Mouse (Mus musculus) CD4-positive, CD25-positive, alpha-beta regulatory T cell, adult 4 months (primary cell): ENCODE results near the gene Gm5142. TPM values are rescaled to one million over a fixed set of nuclear protein-coding genes. Genes with fewer than 3 reads are reported as not detected.

ENCODE experiments used
- ATAC-seq: one replicate; pipeline ENCODE4 v1.8.0; 2017
- polyA plus RNA-seq, 2 experiments: library from polyadenylated mRNA; unstranded; fragments of 100-300 nt; shearing (Covaris generic); gene quantifications; one replicate each; pipeline ENCODE4 v1.2.1; 2017

The Gm5142 gene
- polyA plus RNA-seq: not detected

DNA sequence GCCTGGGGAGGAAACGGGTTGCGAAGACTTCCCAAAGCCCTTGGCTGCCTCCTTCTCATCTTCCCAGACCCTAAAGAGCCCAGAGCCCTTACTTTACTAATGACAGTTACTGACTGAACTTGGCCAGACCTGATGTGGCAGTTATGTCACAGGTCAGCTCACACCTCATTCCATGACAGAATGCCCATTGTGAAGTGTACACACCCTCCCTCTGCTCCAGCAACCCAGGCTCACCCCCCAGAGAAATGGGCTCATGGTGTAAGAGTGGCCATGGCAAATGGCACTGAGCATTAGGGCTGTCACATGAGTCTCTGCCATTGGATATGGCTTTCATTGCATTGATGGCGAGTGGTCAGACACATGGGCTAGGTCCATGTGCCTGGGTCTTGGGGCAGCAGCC lies at the start of gene Gm5142:
TSS of gene Gm5142 (minus strand) at position 101 of the 400 bp plus-strand sequence.
- ATAC-seq: no peak

DNA sequence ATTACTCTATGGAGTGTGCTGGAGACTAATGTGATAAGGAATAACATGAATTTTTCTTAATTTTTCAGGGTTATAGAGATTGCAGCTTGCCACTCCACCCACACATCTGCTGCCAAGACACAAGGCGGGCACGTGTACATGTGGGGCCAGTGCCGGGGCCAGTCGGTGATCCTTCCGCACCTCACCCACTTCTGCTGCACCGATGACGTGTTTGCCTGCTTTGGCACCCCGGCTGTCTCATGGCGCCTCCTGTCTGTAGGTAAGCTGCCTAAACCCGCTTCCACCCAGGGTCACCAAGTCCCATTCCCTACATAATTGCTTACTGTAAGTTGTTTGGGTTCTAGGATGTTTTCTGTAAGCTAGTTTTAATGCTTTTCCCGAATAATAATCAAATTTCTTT lies 47.7 kb upstream of the Gm5142 start:
- ATAC-seq: no peak

DNA sequence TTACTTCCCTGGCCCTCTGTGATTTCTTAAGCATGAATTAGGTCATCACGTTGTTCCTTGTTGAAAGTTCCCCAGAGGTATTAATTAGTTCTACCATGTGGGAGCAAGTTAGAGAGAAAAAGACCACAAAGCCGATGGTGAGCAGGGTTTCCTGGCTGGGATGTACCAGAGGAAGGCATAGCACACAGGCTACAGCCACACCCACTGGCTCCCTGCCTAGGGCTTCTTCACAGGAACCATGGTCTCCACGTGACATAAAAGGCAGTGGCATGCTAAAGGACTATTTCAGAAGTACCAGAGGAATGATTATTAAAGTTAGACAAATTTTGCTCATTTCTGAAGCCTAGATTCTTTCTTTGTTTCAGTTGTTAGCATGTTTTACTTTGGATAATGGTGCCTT lies 40.7 kb upstream of the Gm5142 start:
- ATAC-seq: no peak

DNA sequence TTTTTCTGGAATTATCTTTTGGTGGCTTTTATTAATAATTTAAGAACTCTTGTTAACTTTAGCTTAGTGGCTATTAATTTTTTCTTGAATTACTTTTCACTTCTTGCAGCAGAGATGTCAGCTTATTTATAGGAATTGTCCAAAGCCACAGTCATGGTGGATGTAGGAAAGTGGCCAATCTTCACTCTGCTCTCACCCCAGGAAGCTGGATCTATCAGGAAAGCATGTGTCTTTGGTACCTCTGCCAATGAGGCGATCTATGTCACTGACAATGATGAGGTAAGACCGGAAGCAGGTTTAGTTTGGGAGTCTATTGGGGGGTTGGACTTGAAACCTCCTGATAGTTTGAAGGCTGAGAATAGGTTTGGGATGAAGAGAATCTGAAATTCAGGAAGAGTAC lies 31.3 kb upstream of the Gm5142 start:
- ATAC-seq: no peak

DNA sequence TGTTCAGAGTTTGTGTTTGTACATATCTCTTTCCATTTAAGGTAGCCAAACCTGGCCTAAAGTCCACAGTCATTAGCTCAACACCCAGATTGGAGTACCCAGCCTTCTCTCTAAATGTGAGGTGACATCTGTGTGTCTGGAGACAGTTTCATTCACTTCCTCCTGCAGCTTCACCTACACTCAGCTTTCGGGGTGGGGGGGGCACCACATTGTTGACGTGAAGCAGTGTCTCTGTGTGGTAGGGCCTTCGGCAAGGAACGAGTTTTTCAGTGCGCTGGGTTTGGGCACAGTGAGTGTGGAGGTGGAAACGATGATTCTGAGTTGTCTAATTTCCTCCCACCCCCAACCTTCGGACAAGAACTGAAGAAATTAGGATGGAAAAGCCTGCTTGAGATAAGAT lies 30.5 kb upstream of the Gm5142 start:
- peak; percentile 37 for ATAC-seq

DNA sequence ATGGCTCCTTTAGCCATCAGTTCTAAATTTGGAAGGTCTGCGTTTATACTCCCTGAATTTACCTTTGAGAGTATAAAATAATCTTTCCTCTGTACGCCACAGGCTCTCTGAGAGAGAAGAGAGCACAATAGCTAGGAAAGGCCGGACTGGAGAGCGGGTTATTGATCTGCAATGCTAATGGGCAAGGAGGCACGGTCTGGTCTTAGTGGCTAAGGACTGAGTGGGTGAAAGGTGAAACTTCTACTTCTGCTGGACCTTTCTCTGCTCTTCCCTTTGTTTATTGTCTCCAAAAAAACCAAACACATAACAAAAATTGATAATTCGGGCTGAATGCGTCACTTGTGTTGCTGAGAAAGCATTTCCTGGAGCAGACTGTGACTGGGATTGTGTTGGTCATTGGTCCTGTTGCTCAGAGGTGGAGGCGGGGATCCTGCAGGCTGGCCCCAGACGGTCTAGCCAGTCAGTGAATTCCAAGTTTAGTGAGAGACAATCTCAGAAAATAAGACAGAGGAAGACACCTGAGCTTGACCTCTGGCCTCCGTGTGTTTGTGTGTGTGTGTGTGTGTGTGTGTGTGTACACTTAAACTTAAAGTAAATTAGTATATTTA lies 27.5 kb upstream of the Gm5142 start:
- no peak for ATAC-seq

DNA sequence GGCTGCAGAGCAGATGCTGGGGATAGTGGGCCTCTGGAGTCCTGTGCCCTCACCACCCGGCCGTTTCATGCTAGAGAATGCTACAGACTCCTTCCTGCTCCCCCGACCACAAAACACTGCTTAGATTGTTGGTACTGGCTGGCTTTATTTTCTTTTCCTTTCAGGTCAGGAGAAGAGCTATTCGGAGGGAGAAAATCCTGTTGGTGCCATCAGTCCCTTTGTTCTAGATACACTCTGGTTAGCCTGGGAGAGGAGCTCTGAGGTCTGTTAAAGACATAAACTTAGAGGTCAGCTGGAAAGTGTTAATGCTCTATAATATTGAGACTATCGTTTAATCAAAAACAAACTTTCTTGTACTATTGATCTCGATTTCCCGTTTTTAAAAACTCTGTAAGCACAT lies 26.9 kb upstream of the Gm5142 start:
- ATAC-seq: no peak

DNA sequence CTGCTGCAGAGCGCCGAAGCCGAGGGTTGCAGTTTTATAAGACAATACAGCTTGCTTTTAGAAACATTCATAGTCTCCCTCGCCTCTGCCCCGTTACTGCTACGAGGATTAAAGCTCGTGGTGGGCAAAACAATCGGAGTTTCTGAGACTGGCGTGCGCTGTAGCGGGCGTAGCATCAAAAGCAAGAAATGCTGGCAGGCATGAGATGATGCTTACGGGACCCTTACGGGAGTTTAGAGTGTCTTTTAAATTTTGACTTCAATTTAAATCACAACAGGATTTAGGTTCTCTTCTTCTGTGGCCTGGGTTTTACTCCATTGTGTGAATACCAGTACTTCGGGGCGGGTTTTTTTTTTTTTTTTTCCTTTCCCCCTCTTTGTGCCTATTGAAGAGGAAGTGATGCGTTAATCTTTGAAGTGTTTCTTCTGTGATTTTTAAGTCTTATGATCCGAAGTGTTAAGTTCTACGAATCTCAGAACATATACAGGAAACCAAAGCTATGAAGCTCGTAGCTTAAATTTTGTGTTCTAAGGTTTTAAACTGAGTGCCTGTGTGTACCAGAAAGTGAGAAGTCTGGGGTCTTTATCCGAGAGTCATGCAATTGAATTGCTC lies 23.2 kb upstream of the Gm5142 start:
- ATAC-seq: peak; percentile 43

DNA sequence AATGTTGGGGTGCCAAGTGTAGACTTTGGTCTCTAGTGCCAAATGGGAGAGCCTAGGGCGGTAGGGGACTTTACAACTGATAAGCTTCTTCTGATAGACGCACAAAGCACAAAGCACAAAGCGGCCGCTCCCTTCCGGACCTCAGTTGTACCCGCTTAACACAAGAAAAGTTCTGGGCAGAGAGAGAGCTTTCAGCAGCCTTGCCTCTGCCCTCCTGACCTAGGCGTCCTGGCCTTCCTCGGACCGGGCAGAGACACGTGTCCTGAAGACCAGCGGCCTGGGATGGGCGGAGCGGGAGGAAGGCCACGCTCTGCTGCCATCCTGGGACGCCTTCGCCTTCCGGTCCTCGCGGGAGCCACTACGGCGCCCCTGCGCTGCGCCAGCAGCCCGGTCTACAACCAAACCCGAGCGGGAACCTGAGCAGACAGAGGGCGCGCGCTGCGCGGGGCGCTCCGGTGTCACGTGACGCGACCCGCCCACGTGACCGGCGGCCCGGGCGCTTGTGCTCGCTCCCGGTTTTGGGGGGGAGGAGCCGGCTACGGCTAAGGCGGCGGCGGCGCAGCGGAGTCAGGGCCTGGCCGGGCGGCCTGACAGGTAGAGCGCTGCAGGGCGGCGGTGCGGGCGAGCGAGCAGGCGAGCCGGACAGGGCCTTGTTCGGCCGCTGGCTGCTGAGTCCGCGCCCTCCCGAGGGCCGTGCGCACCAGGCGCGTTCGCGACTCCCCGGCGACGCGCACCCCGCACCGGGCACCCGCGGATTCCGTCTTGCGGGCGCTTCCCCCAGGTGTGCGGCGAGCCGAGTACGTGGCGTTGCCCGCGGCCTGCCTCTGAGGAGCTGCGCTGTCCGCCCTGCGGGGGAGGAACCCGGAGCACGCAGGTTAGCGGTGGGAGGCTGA lies 22.4 kb upstream of the Gm5142 start, which contains the start of gene Rcbtb1:
TSS of gene Rcbtb1 (plus strand) at position 499 of the 893 bp plus-strand sequence.
- peak; percentile 83 for ATAC-seq

DNA sequence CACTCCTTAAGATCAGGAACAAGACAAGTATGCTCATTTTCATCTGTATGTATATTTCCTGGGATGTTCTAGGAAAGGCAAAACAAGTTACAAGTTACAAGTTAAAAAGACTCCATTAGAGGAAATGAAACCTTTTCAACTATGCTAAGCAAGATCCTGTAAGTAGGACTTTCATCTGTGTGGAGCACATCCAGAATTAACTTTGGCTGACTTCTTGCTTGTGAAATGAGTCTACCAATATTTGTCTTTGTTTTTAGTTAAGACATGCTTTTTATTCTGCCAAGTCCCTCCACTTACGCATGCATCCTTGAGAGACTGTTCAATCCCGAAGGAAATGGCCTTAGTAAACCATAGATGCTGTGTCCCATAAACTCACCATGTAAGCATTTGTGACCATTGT lies 7.6 kb upstream of the Gm5142 start:
- no peak for ATAC-seq

DNA sequence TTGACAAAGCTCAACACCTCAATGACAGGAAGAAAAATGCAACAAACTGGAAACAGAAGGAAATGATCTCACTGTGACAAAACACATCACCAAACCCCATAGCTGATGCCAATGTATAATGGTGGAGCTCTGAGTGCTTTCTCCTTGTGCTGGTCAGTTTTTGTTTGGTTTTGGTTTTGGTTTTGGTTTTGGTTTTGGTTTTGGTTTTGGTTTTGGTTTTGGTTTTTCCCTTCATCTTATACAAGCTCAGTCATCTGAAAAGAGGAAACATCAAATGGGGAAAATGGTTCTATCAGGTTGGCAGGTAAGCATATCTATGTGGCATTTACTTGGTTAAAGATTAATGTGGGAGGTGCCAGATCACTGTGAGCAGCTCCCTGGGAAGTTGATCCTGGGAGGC lies 7.0 kb upstream of the Gm5142 start:
- ATAC-seq: peak; percentile 63

DNA sequence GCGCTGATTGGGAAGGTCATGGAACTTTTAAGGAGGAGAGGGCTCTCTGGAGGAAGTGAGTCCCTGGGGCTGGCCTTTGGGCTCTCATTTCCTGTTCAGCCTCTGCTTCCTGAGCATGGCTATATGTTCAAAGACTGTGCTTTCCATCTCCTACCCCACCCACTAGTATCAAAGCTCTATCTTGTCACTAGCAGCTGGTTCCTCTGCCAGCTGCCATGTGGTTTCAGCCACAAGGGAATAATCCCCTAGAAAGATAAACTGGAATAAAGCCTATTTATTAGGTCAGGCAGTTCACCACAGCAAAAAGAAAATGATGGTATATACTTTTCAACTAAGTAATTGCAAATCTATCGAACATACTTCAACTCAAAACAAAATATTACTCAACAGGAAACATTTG lies 4.2 kb upstream of the Gm5142 start:
- ATAC-seq: no peak

DNA sequence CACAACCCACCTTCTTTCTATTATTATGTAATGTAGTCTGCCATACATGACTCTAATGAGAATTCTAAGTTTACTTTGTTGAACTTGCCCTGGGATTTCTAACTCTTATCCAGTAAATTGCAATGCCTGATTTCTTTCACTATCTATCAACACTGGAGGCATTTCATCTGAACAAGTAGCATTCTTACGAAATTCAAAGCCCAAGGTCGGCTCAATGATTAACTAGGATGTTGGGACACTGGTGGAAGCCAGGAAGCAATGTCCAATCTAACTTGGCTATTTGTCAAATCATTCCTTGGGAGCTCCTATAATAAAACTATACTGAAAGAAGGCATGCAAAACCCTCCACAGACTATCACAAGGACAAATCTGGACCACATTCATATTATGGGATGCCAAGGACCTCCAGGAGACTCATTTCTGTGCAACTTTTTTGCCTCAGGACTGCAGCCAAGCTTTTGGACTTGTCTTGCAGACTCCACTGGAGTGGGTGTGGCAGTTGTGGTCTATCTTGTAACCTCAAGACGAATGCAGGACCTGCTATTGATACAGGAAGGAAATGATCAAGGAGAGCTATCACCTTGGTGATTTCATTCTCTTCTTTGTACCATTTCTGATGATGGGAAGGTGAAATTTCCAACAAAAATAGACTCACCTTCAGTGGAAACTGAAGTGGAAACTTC lies 21.4 kb downstream of the Gm5142 start:
- ATAC-seq: no peak

DNA sequence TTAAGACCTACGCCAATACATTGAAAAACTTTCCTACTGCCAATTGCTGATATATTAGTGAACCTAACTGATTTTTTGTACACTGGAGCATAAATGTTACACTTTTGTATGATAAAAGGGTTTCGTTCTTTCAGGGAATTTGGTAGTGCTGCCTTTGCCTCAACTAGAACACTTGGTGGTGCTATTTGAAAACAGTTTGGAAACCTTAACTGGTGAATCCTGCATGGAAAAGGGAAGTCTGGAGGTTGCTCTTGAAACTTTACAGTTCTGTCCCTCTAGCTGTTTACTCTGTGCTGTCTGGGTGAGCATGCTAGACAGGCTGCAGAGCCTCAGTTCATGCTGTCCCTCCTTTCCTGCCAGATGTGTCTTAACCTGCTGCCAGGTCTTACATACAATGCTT lies 23.0 kb downstream of the Gm5142 start:
- no peak for ATAC-seq

DNA sequence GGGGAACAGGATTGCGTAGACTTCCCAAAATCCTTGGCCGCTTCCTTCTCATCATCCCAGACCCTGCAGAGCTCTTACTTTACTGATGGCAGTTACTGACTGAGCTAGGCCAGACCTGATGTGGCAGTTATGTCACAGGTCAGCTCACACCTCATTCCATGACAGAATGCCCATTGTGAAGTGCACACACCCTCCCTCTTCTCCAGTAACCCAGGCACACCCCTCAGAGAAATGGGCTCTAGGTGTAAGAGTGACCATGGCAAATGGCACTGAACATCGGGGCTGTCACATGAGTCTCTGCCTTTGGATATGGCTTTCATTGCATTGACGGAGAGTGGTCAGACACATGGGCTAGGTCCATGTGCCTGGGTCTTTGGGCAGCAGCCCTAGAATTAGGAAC lies 35.8 kb downstream of the Gm5142 start, which contains the start of gene 1700129C05Rik:
TSS of gene 1700129C05Rik (minus strand) at position 101 of the 400 bp plus-strand sequence.
- no peak for ATAC-seq

DNA sequence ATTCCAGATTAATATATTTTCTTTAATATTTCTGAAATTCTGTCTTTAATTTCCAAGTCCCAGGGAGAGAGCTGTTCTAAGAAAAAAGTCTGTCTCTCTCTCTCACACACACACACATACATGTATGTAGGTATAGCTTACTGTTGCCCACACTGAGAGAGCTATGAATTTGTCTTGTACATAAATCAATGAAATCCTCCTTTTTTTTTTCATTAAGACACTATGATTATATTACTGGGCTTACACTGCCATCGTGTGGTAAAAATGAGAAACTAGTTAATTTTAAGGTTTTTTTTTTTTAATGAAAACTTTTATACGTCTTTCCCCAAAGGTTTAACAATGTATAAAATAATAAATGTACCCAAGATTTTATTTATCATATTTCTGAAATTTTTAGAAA lies 64.3 kb downstream of the Gm5142 start:
- no peak for ATAC-seq

Other genes with a start within 250 kb of the Gm5142 start
- gene 1700129C05Rik, start 35.9 kb downstream of the Gm5142 start, polyA plus RNA-seq: not detected
- 10 to 100 TPM; 24.7 to 29.5 TPM for gene Rcbtb1, start 22.5 kb upstream of the Gm5142 start, polyA plus RNA-seq
- gene Gm6904, start 81.5 kb upstream of the Gm5142 start, polyA plus RNA-seq: 10 to 100 TPM; 11.9 to 13.9 TPM
- 10 to 100 TPM; 43.4 TPM for gene Phf11a, start 118.8 kb upstream of the Gm5142 start, polyA plus RNA-seq
- 100 to 1,000 TPM; 215 TPM for gene Phf11b, start 162.6 kb upstream of the Gm5142 start, polyA plus RNA-seq
- 10 to 100 TPM in 1 of 2 experiments, 1 to 10 TPM in 1; 9.5 to 13.8 TPM for gene Phf11d, start 186.7 kb upstream of the Gm5142 start, polyA plus RNA-seq
- gene Phf11c, start 216.6 kb upstream of the Gm5142 start, polyA plus RNA-seq: 10 to 100 TPM; 25.6 TPM